Mouse (Mus musculus): Measurements from ENCODE around the gene Tmem79. TPM values are rescaled to one million over a fixed set of nuclear protein-coding genes. Genes with fewer than 3 reads are reported as not detected.

Gene Tmem79
- polyA plus RNA-seq, 1 experiment, result 0.09 TPM

- Histone ChIP-seq H3K9me3 (ENCODE audit: control insufficient read depth, low read length) (peaks cover 25% of the 10 kb centered on the region), H3K4me1 (ENCODE audit: control insufficient read depth) (peaks cover 64% of the 10 kb centered on the region), H3K4me3 (replicated peaks) (peak overlapping the region; percentile 69), H3K36me3 (ENCODE audit: control insufficient read depth) (peaks cover 41% of the 10 kb centered on the region), H3K27me3 (ENCODE audit: control insufficient read depth) (peaks cover 27% of the 10 kb centered on the region)
- TF ChIP-seq TAL1 (IDR thresholded peaks at IDR 0.05; ENCODE audit: low read length) (no peak), GATA1 (IDR thresholded peaks at IDR 0.05; ENCODE audit: low read length) (no peak)
Measured at GRCm38 (mm10) chr3:88365705-88366361, 29.9 kb upstream of the Tmem79 start.

GRCm38 (mm10) chr3:88364337-88364736 is 28.4 kb upstream of the Tmem79 start, which contains the start of gene Paqr6:
Gene Paqr6 (plus strand): TSS chr3:88364584.
- TF ChIP-seq GATA1 (IDR thresholded peaks at IDR 0.05; ENCODE audit: low read length) (no peak), TAL1 (IDR thresholded peaks at IDR 0.05; ENCODE audit: low read length) (no peak)
- Histone ChIP-seq H3K4me3 (replicated peaks) (peak within 1 kb of the TSS; percentile 69), H3K9me3 (ENCODE audit: control insufficient read depth, low read length) (peaks cover 11% of the 10 kb centered on the region), H3K4me1 (ENCODE audit: control insufficient read depth) (peaks cover 79% of the 10 kb centered on the region), H3K27me3 (ENCODE audit: control insufficient read depth) (peaks cover 27% of the 10 kb centered on the region), H3K36me3 (ENCODE audit: control insufficient read depth) (peaks cover 56% of the 10 kb centered on the region)

GRCm38 (mm10) chr3:88363700-88364099 is 27.8 kb upstream of the Tmem79 start:
- Histone ChIP-seq H3K4me3 (replicated peaks) (peak overlapping the region; percentile 69), H3K36me3 (ENCODE audit: control insufficient read depth) (peaks cover 63% of the 10 kb centered on the region), H3K27me3 (ENCODE audit: control insufficient read depth) (peaks cover 27% of the 10 kb centered on the region), H3K4me1 (ENCODE audit: control insufficient read depth) (peaks cover 81% of the 10 kb centered on the region), H3K9me3 (ENCODE audit: control insufficient read depth, low read length) (peaks cover 5% of the 10 kb centered on the region; the same call in 1 of the 2 replicates)
- TF ChIP-seq GATA1 (IDR thresholded peaks at IDR 0.05; ENCODE audit: low read length) (peak; percentile 59), TAL1 (IDR thresholded peaks at IDR 0.05; ENCODE audit: low read length) (peak; percentile 78)

GRCm38 (mm10) chr3:88361612-88362313 is 25.8 kb upstream of the Tmem79 start:
- Histone ChIP-seq H3K4me1 (ENCODE audit: control insufficient read depth) (peaks cover 74% of the 10 kb centered on the region), H3K36me3 (ENCODE audit: control insufficient read depth) (peaks cover 79% of the 10 kb centered on the region), H3K9me3 (ENCODE audit: control insufficient read depth, low read length) (peaks cover 5% of the 10 kb centered on the region; the same call in 1 of the 2 replicates), H3K27me3 (ENCODE audit: control insufficient read depth) (peaks cover 21% of the 10 kb centered on the region), H3K4me3 (replicated peaks) (no peak overlapping the region)
- no peak for TF ChIP-seq TAL1 (IDR thresholded peaks at IDR 0.05; ENCODE audit: low read length)
- no peak for TF ChIP-seq GATA1 (IDR thresholded peaks at IDR 0.05; ENCODE audit: low read length)

- Histone ChIP-seq H3K4me1 (ENCODE audit: control insufficient read depth) (peaks cover 69% of the 10 kb centered on the region), H3K9me3 (ENCODE audit: control insufficient read depth, low read length) (peaks cover 5% of the 10 kb centered on the region; the same call in 1 of the 2 replicates), H3K27me3 (ENCODE audit: control insufficient read depth) (peaks cover 15% of the 10 kb centered on the region), H3K36me3 (ENCODE audit: control insufficient read depth) (peaks cover 84% of the 10 kb centered on the region), H3K4me3 (replicated peaks) (no peak overlapping the region)
- no peak for TF ChIP-seq GATA1 (IDR thresholded peaks at IDR 0.05; ENCODE audit: low read length)
- TF ChIP-seq TAL1 (IDR thresholded peaks at IDR 0.05; ENCODE audit: low read length), result no peak
Measured at GRCm38 (mm10) chr3:88361096-88361495, 25.1 kb upstream of the Tmem79 start.

GRCm38 (mm10) chr3:88359989-88360388 is 24.0 kb upstream of the Tmem79 start:
- no peak overlapping the region for H3K4me3 ChIP-seq (replicated peaks)
- H3K27me3 ChIP-seq (ENCODE audit: control insufficient read depth), result peaks cover 4% of the 10 kb centered on the region
- H3K9me3 ChIP-seq (ENCODE audit: control insufficient read depth, low read length), result no peaks in the 10 kb centered on the region
- peaks cover 58% of the 10 kb centered on the region for H3K4me1 ChIP-seq (ENCODE audit: control insufficient read depth)
- TF ChIP-seq TAL1 (IDR thresholded peaks at IDR 0.05; ENCODE audit: low read length), result no peak
- TF ChIP-seq GATA1 (IDR thresholded peaks at IDR 0.05; ENCODE audit: low read length), result no peak
- H3K36me3 ChIP-seq (ENCODE audit: control insufficient read depth), result peaks cover 88% of the 10 kb centered on the region

- Histone ChIP-seq H3K9me3 (ENCODE audit: control insufficient read depth, low read length) (no peaks in the 10 kb centered on the region), H3K27me3 (ENCODE audit: control insufficient read depth) (no peaks in the 10 kb centered on the region), H3K4me3 (replicated peaks) (no peak overlapping the region), H3K36me3 (ENCODE audit: control insufficient read depth) (peaks cover 92% of the 10 kb centered on the region), H3K4me1 (ENCODE audit: control insufficient read depth) (peaks cover 54% of the 10 kb centered on the region)
- no peak for TF ChIP-seq GATA1 (IDR thresholded peaks at IDR 0.05; ENCODE audit: low read length)
- no peak for TF ChIP-seq TAL1 (IDR thresholded peaks at IDR 0.05; ENCODE audit: low read length)
Measured at GRCm38 (mm10) chr3:88359584-88359983, 23.6 kb upstream of the Tmem79 start.

- Histone ChIP-seq H3K36me3 (ENCODE audit: control insufficient read depth) (peaks cover 100% of the 10 kb centered on the region), H3K27me3 (ENCODE audit: control insufficient read depth) (no peaks in the 10 kb centered on the region; the same call in 1 of the 2 replicates), H3K4me3 (replicated peaks) (no peak overlapping the region), H3K9me3 (ENCODE audit: control insufficient read depth, low read length) (no peaks in the 10 kb centered on the region), H3K4me1 (ENCODE audit: control insufficient read depth) (peaks cover 4% of the 10 kb centered on the region)
- TF ChIP-seq TAL1 (IDR thresholded peaks at IDR 0.05; ENCODE audit: low read length), result no peak
- no peak for TF ChIP-seq GATA1 (IDR thresholded peaks at IDR 0.05; ENCODE audit: low read length)
Measured at GRCm38 (mm10) chr3:88354396-88355165, 18.6 kb upstream of the Tmem79 start.

Measured in erythroblast, embryonic 14.5 days (primary cell).